Mouse (Mus musculus): ENCODE results near the gene Ago4.

GRCm38 (mm10) chr4:126495453-126495852 lies 37.8 kb downstream of the Ago4 start:
- TF ChIP-seq CTCF (IDR thresholded peaks at IDR 0.05; ENCODE audit: low read depth) (no peak), EP300 (IDR thresholded peaks at IDR 0.05; ENCODE audit: low read depth) (no peak)

Measured in liver, postnatal 0 days (tissue).